Mouse (Mus musculus) gastrocnemius, adult 8-10 months (tissue): ENCODE data around the gene Dok7. TPM values are rescaled to one million over a fixed set of nuclear protein-coding genes. Genes with fewer than 3 reads are reported as not detected.

Experiments
- DNase-seq, 2 experiments: peaks; one replicate each; pipeline ENCODE4 v3.0.0; 2022; ENCODE audit warnings: low spot score in 2 of 2
- microRNA-seq: library from miRNA; unstranded; fragments of <30 nt; microRNA quantifications from one replicate; pipeline ENCODE4 v1.2.0, GENCODE M21; 2022
- total RNA-seq, 4 experiments: library from RNA; stranded (reverse); gene quantifications; 2 replicates each; pipeline ENCODE4 v1.2.4; 2022

Dok7 gene
- total RNA-seq, 4 experiments from 2014 or later: 15.8 to 22.5 (median 19.8) TPM

DNA sequence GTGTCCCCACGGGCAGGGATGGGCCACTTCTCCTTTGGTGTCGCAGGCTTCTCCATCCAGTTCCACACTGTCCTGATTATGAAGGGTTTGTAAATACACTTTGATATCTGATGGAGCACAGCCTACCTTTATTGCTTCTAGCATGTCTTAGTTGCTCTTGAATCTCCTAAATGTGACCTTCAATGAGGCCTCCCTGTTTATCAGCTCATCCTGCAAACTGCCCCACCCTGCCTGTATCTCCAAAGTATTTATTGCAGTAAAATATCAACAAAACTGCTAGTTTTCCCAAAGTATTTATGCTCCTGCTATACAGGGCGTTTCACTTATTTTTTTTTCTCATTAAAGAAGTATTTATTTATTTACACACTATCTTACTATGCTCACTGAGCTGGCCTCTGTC lies 59.4 kb downstream of the Dok7 start:
- no peak for DNase-seq

DNA sequence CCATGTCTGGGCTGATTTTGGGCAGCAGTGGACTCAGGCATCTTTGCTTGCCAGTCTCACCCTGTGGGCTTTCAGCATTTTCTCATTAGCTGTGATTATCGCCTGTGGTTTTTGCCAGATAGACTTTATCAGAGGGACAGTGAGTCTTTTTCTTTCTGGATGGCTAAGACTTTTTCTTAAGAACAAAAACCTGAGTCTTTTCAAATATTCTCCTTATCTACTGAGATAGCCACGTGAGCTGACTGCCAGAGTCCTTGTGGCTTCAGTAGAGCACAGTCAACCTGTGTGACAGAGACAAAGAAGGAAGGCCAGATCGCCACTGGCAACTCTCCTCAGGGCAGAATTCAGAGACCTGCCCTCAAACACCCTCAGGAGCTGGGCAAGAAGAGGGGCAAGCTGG lies 61.1 kb downstream of the Dok7 start:
- no peak for DNase-seq

DNA sequence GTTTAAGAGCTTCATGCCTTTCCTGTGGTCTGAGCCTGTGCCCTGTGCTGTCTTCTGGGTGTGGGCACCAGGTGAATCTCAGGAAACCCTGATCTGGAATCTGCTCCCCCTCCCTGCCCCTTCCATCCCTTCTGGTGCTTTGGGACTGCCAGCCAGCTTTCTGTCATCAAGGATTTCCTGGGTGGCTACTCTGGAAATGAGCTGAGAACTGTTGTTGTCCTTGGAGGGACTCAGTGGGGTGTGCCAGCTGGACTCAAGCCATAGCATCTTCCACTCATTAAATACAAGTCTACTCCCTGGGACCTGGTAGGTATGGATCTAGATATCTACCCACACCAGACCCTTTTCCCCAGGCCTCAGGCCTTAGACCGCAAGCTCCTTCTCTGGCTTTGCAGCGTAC lies 61.9 kb downstream of the Dok7 start:
- DNase-seq: no peak

DNA sequence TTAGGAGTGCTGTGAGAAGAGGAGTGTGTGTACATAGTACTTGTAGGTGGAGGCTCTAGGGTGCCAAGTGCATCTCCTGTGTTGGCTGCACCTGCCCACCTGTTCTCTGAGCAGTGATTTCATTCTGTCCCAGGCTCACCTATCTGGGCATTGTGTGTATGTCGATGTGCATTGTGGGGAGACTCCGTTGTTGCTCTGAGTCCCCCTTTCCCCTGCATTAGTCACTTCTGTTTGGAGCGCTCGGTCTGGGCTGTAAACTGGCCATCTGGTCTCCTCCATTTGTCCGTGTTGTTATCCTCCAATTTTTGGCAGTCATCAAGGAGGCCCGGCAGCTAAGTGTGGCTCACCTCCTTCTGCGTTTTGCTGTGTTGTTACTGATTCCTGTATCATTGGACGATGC lies 63.5 kb downstream of the Dok7 start:
- no peak for DNase-seq

DNA sequence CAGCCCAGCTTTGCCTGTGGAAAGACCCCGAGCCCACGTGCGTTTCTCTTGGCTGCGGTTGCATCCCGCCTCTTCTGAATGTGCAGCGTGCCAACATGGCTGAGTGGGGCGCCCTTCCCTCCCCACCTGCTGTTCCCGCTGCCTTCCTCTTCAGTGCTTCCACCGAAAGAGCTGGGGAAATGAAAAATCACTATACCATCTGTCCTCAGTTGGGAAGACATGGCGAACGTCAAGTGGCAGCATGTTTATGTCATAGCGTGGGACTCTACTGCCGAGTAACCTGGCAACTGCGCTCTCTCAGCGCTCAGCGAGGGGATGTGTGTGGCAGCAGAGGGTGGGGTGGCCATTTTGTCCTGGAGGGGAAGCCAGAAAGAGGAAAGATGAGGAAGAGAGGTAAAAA lies 72.6 kb downstream of the Dok7 start:
- DNase-seq: no peak

DNA sequence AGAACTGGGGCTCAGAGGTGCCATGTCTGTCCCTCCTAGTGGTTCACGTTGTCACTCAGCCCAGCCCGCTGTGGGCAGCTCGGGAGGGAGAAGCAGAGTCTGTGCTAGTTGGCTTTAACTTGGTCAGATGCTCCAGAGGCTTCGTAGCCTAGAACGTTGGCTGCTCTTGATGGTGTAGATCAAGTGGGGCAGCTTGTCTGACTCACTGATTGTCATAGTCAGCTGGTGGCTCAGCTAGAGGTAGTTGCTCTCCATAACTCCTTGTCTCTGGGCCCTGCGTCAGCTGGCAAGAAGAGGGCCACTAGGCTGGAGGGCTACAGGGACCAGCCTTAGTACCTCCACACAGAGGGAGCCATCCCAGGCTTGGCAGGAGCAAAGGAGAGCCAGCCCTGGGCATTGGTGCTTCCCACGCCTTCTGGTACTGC lies 73.2 kb downstream of the Dok7 start:
- DNase-seq: no peak

DNA sequence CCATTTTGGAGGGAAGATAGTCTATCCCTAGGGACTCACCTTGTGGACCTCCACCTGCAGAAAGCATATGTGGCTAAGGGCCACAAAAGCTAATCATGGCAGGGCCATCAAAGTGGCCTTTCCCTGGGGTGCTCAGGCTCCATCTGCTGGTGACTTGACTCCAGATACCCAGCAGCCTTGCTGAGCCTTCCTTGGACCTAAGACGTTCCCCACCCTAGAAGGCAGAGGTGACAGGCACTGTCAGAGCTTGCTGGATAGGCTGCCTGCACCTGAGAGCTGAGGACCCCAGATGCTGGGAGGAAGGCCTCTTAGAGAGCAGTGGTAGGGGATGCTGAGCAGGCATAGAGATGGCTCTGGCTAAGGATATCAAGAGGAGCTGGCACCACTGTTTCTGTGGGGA lies 74.7 kb downstream of the Dok7 start:
- DNase-seq: no peak

DNA sequence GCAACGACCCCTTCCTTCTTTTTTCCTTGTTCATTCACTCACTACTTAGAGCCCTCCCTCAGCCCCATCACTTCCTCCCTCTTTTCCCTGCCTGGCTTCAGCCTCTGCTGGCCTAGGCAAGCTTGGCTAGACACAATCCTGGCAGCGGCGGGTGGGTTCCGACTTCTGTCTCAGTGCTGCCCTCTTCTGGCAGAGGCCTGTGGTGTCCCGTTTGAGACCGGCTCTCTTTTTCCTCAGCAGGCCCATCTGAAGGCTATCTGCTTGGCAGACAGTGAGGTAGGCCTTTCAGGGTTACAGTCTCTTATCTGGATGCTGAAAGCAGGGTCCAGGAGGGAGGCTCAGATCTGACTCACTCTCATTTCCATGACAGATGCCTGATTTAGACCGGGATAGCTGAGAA lies 75.2 kb downstream of the Dok7 start:
- peak; percentile 79 to 81 for DNase-seq

DNA sequence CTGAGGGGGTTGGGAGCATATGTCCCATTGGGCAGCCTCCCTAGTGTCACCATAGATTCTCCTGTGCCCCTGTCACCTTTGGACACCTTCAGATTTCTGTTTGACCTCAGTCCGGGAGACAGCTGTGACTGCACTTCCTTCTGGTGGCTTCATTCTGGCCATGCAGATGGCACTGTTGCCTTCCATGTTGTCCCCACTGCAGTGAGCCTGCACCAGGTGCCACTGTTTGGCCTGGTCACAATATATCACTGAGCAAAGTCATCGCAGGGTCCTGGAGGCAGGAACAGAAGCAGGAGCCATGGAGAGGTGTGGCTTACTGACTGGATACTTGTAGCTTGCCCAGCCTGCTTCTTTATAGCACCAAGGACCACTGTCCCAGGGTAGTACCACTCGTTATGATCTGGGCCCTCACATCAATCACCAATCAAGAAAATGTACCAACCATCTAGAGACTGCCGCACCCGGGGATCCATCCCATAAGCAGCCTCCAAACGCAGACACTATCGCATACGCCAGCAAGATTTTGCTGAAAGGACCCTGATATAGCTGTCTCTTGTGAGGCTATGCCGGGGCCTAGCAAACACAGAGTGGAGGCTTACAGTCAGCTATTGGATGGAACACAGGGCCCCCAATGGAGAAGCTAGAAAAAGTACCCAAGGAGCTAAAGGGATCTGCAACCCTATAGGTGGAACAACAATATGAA lies 75.9 kb downstream of the Dok7 start:
- no peak for DNase-seq

DNA sequence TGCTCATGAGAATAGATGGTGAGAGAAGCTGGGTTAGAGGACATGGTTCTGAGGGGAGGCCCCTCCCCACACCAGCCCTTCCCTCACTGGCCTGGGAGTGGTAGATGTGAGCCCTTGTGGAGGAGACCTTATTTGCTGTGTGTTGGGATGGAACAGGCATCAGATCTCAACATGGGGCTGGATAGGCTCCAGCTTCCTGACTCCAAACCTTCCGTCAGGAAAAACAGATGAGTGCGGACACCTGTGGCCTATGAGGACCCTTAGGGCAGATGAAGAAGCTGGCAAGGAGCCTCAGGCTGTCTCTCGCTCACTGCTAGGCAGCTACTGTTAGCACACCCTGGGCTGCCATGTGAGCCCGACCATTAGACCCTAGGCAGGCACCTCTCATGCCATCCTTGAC lies 76.9 kb downstream of the Dok7 start:
- no peak for DNase-seq

DNA sequence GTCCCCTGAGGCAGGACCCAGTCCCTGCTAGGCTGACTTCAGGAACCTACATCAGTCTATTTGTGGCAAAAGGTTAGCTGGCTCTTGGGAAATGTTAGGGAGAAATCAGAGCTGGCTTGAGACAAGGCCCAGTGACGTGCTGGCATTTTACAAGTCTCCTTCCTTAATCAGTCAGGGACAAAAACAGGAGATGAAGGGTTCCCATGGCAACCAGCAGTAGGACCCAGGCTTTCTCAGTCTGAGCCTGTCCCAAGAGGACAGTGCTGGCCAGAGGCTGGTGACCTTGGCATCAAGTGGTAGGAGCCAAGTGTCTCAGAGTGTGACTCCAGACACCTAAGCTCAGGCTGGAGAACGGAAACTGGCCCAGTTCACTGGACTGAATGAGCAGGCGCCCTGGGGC lies 77.7 kb downstream of the Dok7 start:
- DNase-seq: no peak

DNA sequence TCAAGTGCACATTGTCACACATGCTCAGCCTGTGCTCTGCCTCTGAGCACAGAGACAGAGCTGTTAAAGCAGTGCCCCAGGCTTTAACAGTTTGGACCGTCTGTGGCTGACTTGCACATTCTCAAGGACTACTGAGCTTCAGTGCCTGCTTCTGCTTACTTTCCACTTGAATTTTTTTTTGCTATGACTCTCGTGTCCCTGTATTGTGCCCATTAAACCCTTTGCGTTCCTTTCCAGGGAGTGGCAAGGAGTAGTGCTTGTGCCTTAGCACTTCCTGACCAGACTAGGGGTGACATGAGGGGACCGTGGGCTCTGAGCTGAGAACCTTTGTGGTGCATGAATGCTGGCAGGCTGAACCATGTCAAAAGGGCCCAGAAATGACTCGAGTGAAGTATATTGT lies 79.3 kb downstream of the Dok7 start:
- no peak for DNase-seq

Small RNA genes within 50 kb of the gene (microRNA-seq; reads per million reads assigned to microRNA genes)
- not detected for gene Mir3097

Other genes with a start within 250 kb of the Dok7 start
- gene Msantd1, start 148.8 kb upstream of the Dok7 start, total RNA-seq: under 1 TPM; 0.10 to 0.56 (median 0.20) TPM
- 1 to 10 TPM; 1.8 to 2.6 (median 2.2) TPM for gene Rgs12, start 107.3 kb upstream of the Dok7 start, total RNA-seq
- gene Hgfac, start 15.3 kb upstream of the Dok7 start, total RNA-seq: under 1 TPM in 1 of 4 experiments, not detected in 3; 0.45 TPM
- gene Lrpap1, start 49.0 kb downstream of the Dok7 start, total RNA-seq: 10 to 100 TPM; 18.0 to 28.7 (median 22.3) TPM
- gene Adra2c, start 221.6 kb downstream of the Dok7 start, total RNA-seq: under 1 TPM; 0.12 to 0.31 (median 0.17) TPM